Mouse (Mus musculus): ENCODE measurements around the gene Cdk5. TPM values are rescaled to one million over a fixed set of nuclear protein-coding genes. Genes with fewer than 3 reads are reported as not detected.

The Cdk5 gene
- polyA plus RNA-seq, 1 experiment from 2014 or later = 31.1 TPM

GRCm38 (mm10) chr5:24441187-24441586 is 17.9 kb upstream of the Cdk5 start:
- no peak for TF ChIP-seq CTCF (IDR thresholded peaks at IDR 0.05)
- TF ChIP-seq EP300 (IDR thresholded peaks at IDR 0.05) = no peak
- no peak for ATAC-seq
- no peaks in the 10 kb centered on the region for H3K27me3 ChIP-seq (replicated peaks; ENCODE audit: insufficient read depth, low read length)
- peaks cover 27% of the 10 kb centered on the region for H3K36me3 ChIP-seq (ENCODE audit: insufficient read depth, low read length)
- H3K9ac ChIP-seq (replicated peaks; ENCODE audit: low read depth) = no peak overlapping the region
- WGBS = 92% methylated on average over 8 of the region's 8 CpGs
- H3K4me1 ChIP-seq (ENCODE audit: insufficient read depth, low read depth, low read length) = peaks cover 10% of the 10 kb centered on the region
- no peak for DNase-seq (ENCODE audit: low spot score)
- no peaks in the 10 kb centered on the region for H3K9me3 ChIP-seq (ENCODE audit: low read length)
- no peak overlapping the region for H3K27ac ChIP-seq (ENCODE audit: low read length)
- no peak overlapping the region for H3K4me3 ChIP-seq (ENCODE audit: low read depth, low read length)
- H3K4me2 ChIP-seq (replicated peaks; ENCODE audit: low read depth, low read length) = no peak overlapping the region

GRCm38 (mm10) chr5:24433993-24434392 is 10.7 kb upstream of the Cdk5 start:
- H3K4me3 ChIP-seq (ENCODE audit: low read depth, low read length) = no peak overlapping the region
- no peak overlapping the region for H3K27ac ChIP-seq (ENCODE audit: low read length)
- no peaks in the 10 kb centered on the region for H3K4me1 ChIP-seq (ENCODE audit: insufficient read depth, low read depth, low read length)
- no peak overlapping the region for H3K9ac ChIP-seq (replicated peaks; ENCODE audit: low read depth)
- no peaks in the 10 kb centered on the region for H3K9me3 ChIP-seq (ENCODE audit: low read length)
- ATAC-seq (no peak), DNase-seq (ENCODE audit: low spot score) (no peak)
- no peaks in the 10 kb centered on the region for H3K27me3 ChIP-seq (replicated peaks; ENCODE audit: insufficient read depth, low read length)
- H3K36me3 ChIP-seq (ENCODE audit: insufficient read depth, low read length) = peaks cover 69% of the 10 kb centered on the region
- 82% methylated on average over 8 of the region's 8 CpGs for WGBS
- TF ChIP-seq CTCF (IDR thresholded peaks at IDR 0.05) (no peak), EP300 (IDR thresholded peaks at IDR 0.05) (no peak)
- H3K4me2 ChIP-seq (replicated peaks; ENCODE audit: low read depth, low read length) = no peak overlapping the region

GRCm38 (mm10) chr5:24428596-24428995 is 5.3 kb upstream of the Cdk5 start:
- Histone ChIP-seq H3K36me3 (ENCODE audit: insufficient read depth, low read length) (peaks cover 35% of the 10 kb centered on the region), H3K27ac (ENCODE audit: low read length) (no peak overlapping the region), H3K4me2 (replicated peaks; ENCODE audit: low read depth, low read length) (peak overlapping the region; percentile 39), H3K27me3 (replicated peaks; ENCODE audit: insufficient read depth, low read length) (no peaks in the 10 kb centered on the region), H3K9ac (replicated peaks; ENCODE audit: low read depth) (no peak overlapping the region), H3K4me1 (ENCODE audit: insufficient read depth, low read depth, low read length) (peaks cover 27% of the 10 kb centered on the region), H3K9me3 (ENCODE audit: low read length) (no peaks in the 10 kb centered on the region), H3K4me3 (ENCODE audit: low read depth, low read length) (no peak overlapping the region)
- no peak for TF ChIP-seq EP300 (IDR thresholded peaks at IDR 0.05)
- no peak for TF ChIP-seq CTCF (IDR thresholded peaks at IDR 0.05)
- 43% methylated on average over 8 of the region's 9 CpGs for WGBS
- ATAC-seq (no peak), DNase-seq (ENCODE audit: low spot score) (no peak)

- 19% methylated on average over 14 of the region's 15 CpGs for WGBS
These were observed 4.7 kb upstream of the Cdk5 start for GRCm38 (mm10) chr5:24427981-24428402.

GRCm38 (mm10) chr5:24427285-24427633 is 3.9 kb upstream of the Cdk5 start:
- Histone ChIP-seq H3K36me3 (ENCODE audit: insufficient read depth, low read length) (peaks cover 25% of the 10 kb centered on the region), H3K9me3 (ENCODE audit: low read length) (no peaks in the 10 kb centered on the region), H3K27ac (ENCODE audit: low read length) (peak overlapping the region; percentile 8), H3K4me2 (replicated peaks; ENCODE audit: low read depth, low read length) (peak overlapping the region; percentile 81), H3K9ac (replicated peaks; ENCODE audit: low read depth) (no peak overlapping the region), H3K4me1 (ENCODE audit: insufficient read depth, low read depth, low read length) (peaks cover 31% of the 10 kb centered on the region), H3K27me3 (replicated peaks; ENCODE audit: insufficient read depth, low read length) (no peaks in the 10 kb centered on the region), H3K4me3 (ENCODE audit: low read depth, low read length) (no peak overlapping the region)
- no peak for TF ChIP-seq CTCF (IDR thresholded peaks at IDR 0.05)
- TF ChIP-seq EP300 (IDR thresholded peaks at IDR 0.05) = no peak
- 32% methylated on average over 12 of the region's 12 CpGs for WGBS
- no peak for DNase-seq (ENCODE audit: low spot score)
- no peak for ATAC-seq

More at GRCm38 (mm10) chr5:24427981-24428402, 4.7 kb upstream of the Cdk5 start:
- peak overlapping the region; percentile 39 for H3K4me2 ChIP-seq (replicated peaks; ENCODE audit: low read depth, low read length)
- peaks cover 28% of the 10 kb centered on the region for H3K4me1 ChIP-seq (ENCODE audit: insufficient read depth, low read depth, low read length)
- TF ChIP-seq CTCF (IDR thresholded peaks at IDR 0.05) = no peak
- no peak for TF ChIP-seq EP300 (IDR thresholded peaks at IDR 0.05)
- ATAC-seq (peak; percentile 11), DNase-seq (ENCODE audit: low spot score) (peak; percentile 81)
- no peak overlapping the region for H3K4me3 ChIP-seq (ENCODE audit: low read depth, low read length)
- no peaks in the 10 kb centered on the region for H3K9me3 ChIP-seq (ENCODE audit: low read length)
- peaks cover 32% of the 10 kb centered on the region for H3K36me3 ChIP-seq (ENCODE audit: insufficient read depth, low read length)
- no peak overlapping the region for H3K27ac ChIP-seq (ENCODE audit: low read length)
- no peak overlapping the region for H3K9ac ChIP-seq (replicated peaks; ENCODE audit: low read depth)
- H3K27me3 ChIP-seq (replicated peaks; ENCODE audit: insufficient read depth, low read length) = no peaks in the 10 kb centered on the region

- peak overlapping the region; percentile 21; the same call in 1 of the 2 replicates for H3K27ac ChIP-seq (ENCODE audit: low read length)
- no peak for ATAC-seq
These were observed 3.4 kb upstream of the Cdk5 start for GRCm38 (mm10) chr5:24426556-24427284.

More at GRCm38 (mm10) chr5:24426556-24427284, 3.4 kb upstream of the Cdk5 start:
- peaks cover 31% of the 10 kb centered on the region for H3K4me1 ChIP-seq (ENCODE audit: insufficient read depth, low read depth, low read length)
- H3K27me3 ChIP-seq (replicated peaks; ENCODE audit: insufficient read depth, low read length) = no peaks in the 10 kb centered on the region
- H3K9ac ChIP-seq (replicated peaks; ENCODE audit: low read depth) = no peak overlapping the region
- WGBS = 14% methylated on average over 9 of the region's 9 CpGs
- peak overlapping the region; percentile 74; the same call in 1 of the 2 replicates for H3K4me3 ChIP-seq (ENCODE audit: low read depth, low read length)
- DNase-seq (ENCODE audit: low spot score) = peak; percentile 37
- peaks cover 20% of the 10 kb centered on the region for H3K36me3 ChIP-seq (ENCODE audit: insufficient read depth, low read length)
- H3K4me2 ChIP-seq (replicated peaks; ENCODE audit: low read depth, low read length) = peak overlapping the region; percentile 81
- TF ChIP-seq CTCF (IDR thresholded peaks at IDR 0.05) (no peak), EP300 (IDR thresholded peaks at IDR 0.05) (no peak)
- H3K9me3 ChIP-seq (ENCODE audit: low read length) = no peaks in the 10 kb centered on the region
